Mouse (Mus musculus) erythroblast, embryonic 14.5 days (primary cell): Measurements from ENCODE around the gene Tle3. TPM values are rescaled to one million over a fixed set of nuclear protein-coding genes. Genes with fewer than 3 reads are reported as not detected.

Experiments
- H3K27me3 ChIP-seq: 2 replicates; pipeline ENCODE4 v1.6.1; 2012; ENCODE audit warnings: inconsistent platforms; ENCODE audit not compliant: control insufficient read depth
- H3K36me3 ChIP-seq: 2 replicates; pipeline ENCODE4 v1.6.1; 2012; ENCODE audit warnings: mild to moderate bottlenecking, inconsistent platforms; ENCODE audit not compliant: control insufficient read depth
- H3K4me1 ChIP-seq: 2 replicates; pipeline ENCODE4 v1.6.1; 2012; ENCODE audit warnings: inconsistent platforms; ENCODE audit not compliant: control insufficient read depth
- H3K4me3 ChIP-seq: replicated peaks from 2 replicates; pipeline ENCODE3; 2012; ENCODE audit warnings: moderate library complexity, mild to moderate bottlenecking, inconsistent platforms
- H3K9me3 ChIP-seq: 2 replicates; pipeline ENCODE4 v1.6.1; 2012; ENCODE audit warnings: low read length, inconsistent platforms, mixed read lengths; ENCODE audit not compliant: control insufficient read depth
- GATA1 ChIP-seq: IDR thresholded peaks from 2 replicates; pipeline ENCODE4 v1.6.1; 2012; ENCODE audit warnings: low read length, inconsistent platforms, mixed read lengths
- TAL1 ChIP-seq: IDR thresholded peaks from 3 replicates; pipeline ENCODE4 v1.6.1; 2012; ENCODE audit warnings: low read length, inconsistent platforms, mixed read lengths
- polyA plus RNA-seq: library from polyadenylated mRNA; stranded (reverse); fragments of >175 nt; gene quantifications from 2 replicates; pipeline ENCODE4 v1.2.3, GENCODE M21; 2012

The Tle3 gene
- polyA plus RNA-seq, result 1.5 and 2.1 TPM in 2 replicates

- Histone ChIP-seq H3K4me3 (peak within 1 kb of the TSS; percentile 65), H3K9me3 (peaks cover 4% of the 10 kb centered on the region; the same call in 1 of the 2 replicates), H3K4me1 (peaks cover 72% of the 10 kb centered on the region), H3K27me3 (peaks cover 71% of the 10 kb centered on the region), H3K36me3 (peaks cover 4% of the 10 kb centered on the region; the same call in 1 of the 2 replicates)
- TF ChIP-seq TAL1 (no peak), GATA1 (no peak)
Observed at GRCm38 (mm10) chr9:61371755-61372509, at the start of gene Tle3. TSS of gene Tle3 (plus strand) at chr9:61372366.

GRCm38 (mm10) chr9:61323221-61323620 lies 48.9 kb upstream of the Tle3 start:
- Histone ChIP-seq H3K36me3 (no peaks in the 10 kb centered on the region), H3K4me3 (no peak overlapping the region), H3K27me3 (peaks cover 31% of the 10 kb centered on the region), H3K9me3 (no peaks in the 10 kb centered on the region), H3K4me1 (peaks cover 2% of the 10 kb centered on the region; the same call in 1 of the 2 replicates)
- TF ChIP-seq TAL1 (no peak), GATA1 (no peak)

GRCm38 (mm10) chr9:61323879-61324278 lies 48.3 kb upstream of the Tle3 start:
- peaks cover 2% of the 10 kb centered on the region; the same call in 1 of the 2 replicates for H3K4me1 ChIP-seq
- peaks cover 31% of the 10 kb centered on the region for H3K27me3 ChIP-seq

GRCm38 (mm10) chr9:61324354-61324753 lies 47.8 kb upstream of the Tle3 start:
- H3K36me3 ChIP-seq, result no peaks in the 10 kb centered on the region
- H3K4me3 ChIP-seq, result no peak overlapping the region
- peaks cover 2% of the 10 kb centered on the region; the same call in 1 of the 2 replicates for H3K4me1 ChIP-seq
- no peak for TF ChIP-seq GATA1
- TF ChIP-seq TAL1, result no peak
- H3K9me3 ChIP-seq, result no peaks in the 10 kb centered on the region
- peaks cover 31% of the 10 kb centered on the region for H3K27me3 ChIP-seq

More at GRCm38 (mm10) chr9:61323879-61324278, 48.3 kb upstream of the Tle3 start:
- no peak overlapping the region for H3K4me3 ChIP-seq
- no peaks in the 10 kb centered on the region for H3K36me3 ChIP-seq
- TF ChIP-seq GATA1 (no peak), TAL1 (no peak)
- no peaks in the 10 kb centered on the region for H3K9me3 ChIP-seq

- no peak overlapping the region for H3K4me3 ChIP-seq
Observed at GRCm38 (mm10) chr9:61325012-61325411, 47.2 kb upstream of the Tle3 start.

GRCm38 (mm10) chr9:61325931-61326351 lies 46.2 kb upstream of the Tle3 start:
- peaks cover 2% of the 10 kb centered on the region; the same call in 1 of the 2 replicates for H3K4me1 ChIP-seq
- no peak for TF ChIP-seq GATA1
- TF ChIP-seq TAL1, result no peak

More at GRCm38 (mm10) chr9:61325012-61325411, 47.2 kb upstream of the Tle3 start:
- peaks cover 2% of the 10 kb centered on the region; the same call in 1 of the 2 replicates for H3K4me1 ChIP-seq
- no peaks in the 10 kb centered on the region for H3K36me3 ChIP-seq
- TF ChIP-seq GATA1 (no peak), TAL1 (no peak)
- no peaks in the 10 kb centered on the region for H3K9me3 ChIP-seq
- H3K27me3 ChIP-seq, result peaks cover 31% of the 10 kb centered on the region

GRCm38 (mm10) chr9:61326922-61327321 lies 45.2 kb upstream of the Tle3 start:
- no peaks in the 10 kb centered on the region for H3K9me3 ChIP-seq
- no peak overlapping the region for H3K4me3 ChIP-seq
- H3K36me3 ChIP-seq, result no peaks in the 10 kb centered on the region
- H3K4me1 ChIP-seq, result peaks cover 2% of the 10 kb centered on the region; the same call in 1 of the 2 replicates
- TF ChIP-seq TAL1, result no peak
- no peak for TF ChIP-seq GATA1
- peaks cover 26% of the 10 kb centered on the region for H3K27me3 ChIP-seq

More at GRCm38 (mm10) chr9:61325931-61326351, 46.2 kb upstream of the Tle3 start:
- Histone ChIP-seq H3K4me3 (no peak overlapping the region), H3K27me3 (peaks cover 31% of the 10 kb centered on the region), H3K36me3 (no peaks in the 10 kb centered on the region), H3K9me3 (no peaks in the 10 kb centered on the region)

GRCm38 (mm10) chr9:61328173-61328572 lies 44.0 kb upstream of the Tle3 start:
- H3K27me3 ChIP-seq, result peaks cover 13% of the 10 kb centered on the region
- TF ChIP-seq TAL1, result no peak
- no peak for TF ChIP-seq GATA1
- H3K4me1 ChIP-seq, result peaks cover 2% of the 10 kb centered on the region; the same call in 1 of the 2 replicates
- no peaks in the 10 kb centered on the region for H3K36me3 ChIP-seq
- H3K9me3 ChIP-seq, result no peaks in the 10 kb centered on the region
- H3K4me3 ChIP-seq, result no peak overlapping the region

- no peaks in the 10 kb centered on the region; the same call in 1 of the 2 replicates for H3K27me3 ChIP-seq
- no peaks in the 10 kb centered on the region; the same call in 1 of the 2 replicates for H3K4me1 ChIP-seq
- TF ChIP-seq TAL1 (no peak), GATA1 (no peak)
- H3K36me3 ChIP-seq, result no peaks in the 10 kb centered on the region
- no peak overlapping the region for H3K4me3 ChIP-seq
- no peaks in the 10 kb centered on the region for H3K9me3 ChIP-seq
Observed at GRCm38 (mm10) chr9:61330747-61331146, 41.4 kb upstream of the Tle3 start.
